Mouse (Mus musculus) embryonic facial prominence, embryonic 13.5 days (tissue): ENCODE measurements at regions not wholly inside any gene's neighbourhood (a gene's known extent, or its start where the extent isn't known, plus 50 kb on each side); places are given as distances from the start of the nearest gene placed in this dataset.

Source experiments
- ATAC-seq: fragments of 200-750 bp; cut with Nextera tagmentation; 2 replicates; pipeline ENCODE4 v1.8.0; 2017; ENCODE audit warnings: low read depth; ENCODE audit not compliant: insufficient number of reproducible peaks, insufficient read depth, low FRiP score, low TSS enrichment
- H3K27ac ChIP-seq: fragments of 300-500 bp; sonication (generic); 2 replicates; pipeline ENCODE4 v1.5.1; 2015; ENCODE audit warnings: moderate library complexity, mild to moderate bottlenecking, inconsistent platforms
- H3K27me3 ChIP-seq: fragments of 300-500 bp; sonication (generic); 2 replicates; pipeline ENCODE4 v1.6.1; 2015; ENCODE audit warnings: mild to moderate bottlenecking, inconsistent platforms
- H3K36me3 ChIP-seq: fragments of 300-500 bp; sonication (generic); 2 replicates; pipeline ENCODE4 v1.6.1; 2015; ENCODE audit warnings: mild to moderate bottlenecking, inconsistent platforms
- H3K4me1 ChIP-seq: fragments of 300-500 bp; sonication (generic); 2 replicates; pipeline ENCODE4 v1.6.1; 2015; ENCODE audit warnings: inconsistent platforms
- H3K4me2 ChIP-seq: fragments of 300-500 bp; sonication (generic); 2 replicates; pipeline ENCODE4 v1.6.1; 2015; ENCODE audit warnings: moderate library complexity, mild to moderate bottlenecking, inconsistent platforms
- H3K4me3 ChIP-seq: fragments of 300-500 bp; sonication (generic); 2 replicates; pipeline ENCODE4 v1.5.1; 2015; ENCODE audit warnings: mild to moderate bottlenecking, inconsistent platforms
- H3K9ac ChIP-seq: fragments of 300-500 bp; sonication (generic); 2 replicates; pipeline ENCODE4 v1.6.1; 2015; ENCODE audit warnings: mild to moderate bottlenecking, inconsistent platforms
- H3K9me3 ChIP-seq: fragments of 300-500 bp; sonication (generic); 2 replicates; pipeline ENCODE4 v1.6.1; 2016; ENCODE audit warnings: inconsistent platforms
- WGBS: fragments of 180-500 bp; shearing (Covaris S2); methylation state at CpG from one replicate; pipeline ENCODE4 v1.1.7; 2015; ENCODE audit warnings: mixed read lengths; 5-methylcytosine and 5-hydroxymethylcytosine counted together

GRCm38 (mm10) chr13:46222031-46222430 lies 51.5 kb upstream of the Stmnd1 start:
- Histone ChIP-seq H3K4me3 (no peak overlapping the region), H3K27ac (peak overlapping the region; percentile 34; the same call in 1 of the 2 replicates), H3K36me3 (no peaks in the 10 kb centered on the region), H3K27me3 (no peaks in the 10 kb centered on the region), H3K4me1 (peaks cover 37% of the 10 kb centered on the region), H3K9ac (no peak overlapping the region), H3K4me2 (no peak overlapping the region), H3K9me3 (no peaks in the 10 kb centered on the region)
- ATAC-seq, result no peak
- 63% methylated on average over 7 of the region's 7 CpGs for WGBS

- no peaks in the 10 kb centered on the region for H3K9me3 ChIP-seq
- ATAC-seq, result no peak
- WGBS, result 41% methylated on average over 20 of the region's 20 CpGs
Measured at GRCm38 (mm10) chr13:46218101-46218701, 55.3 kb upstream of the Stmnd1 start.

GRCm38 (mm10) chr13:46216954-46217838 lies 56.3 kb upstream of the Stmnd1 start:
- H3K4me2 ChIP-seq, result peak overlapping the region; percentile 56
- ATAC-seq, result no peak
- peaks cover 36% of the 10 kb centered on the region for H3K4me1 ChIP-seq
- no peaks in the 10 kb centered on the region for H3K36me3 ChIP-seq
- no peaks in the 10 kb centered on the region for H3K9me3 ChIP-seq
- 41% methylated on average over 9 of the region's 9 CpGs for WGBS
- no peaks in the 10 kb centered on the region for H3K27me3 ChIP-seq
- H3K9ac ChIP-seq, result no peak overlapping the region
- H3K4me3 ChIP-seq, result no peak overlapping the region
- peak overlapping the region; percentile 40 for H3K27ac ChIP-seq

More at GRCm38 (mm10) chr13:46218101-46218701, 55.3 kb upstream of the Stmnd1 start:
- Histone ChIP-seq H3K36me3 (no peaks in the 10 kb centered on the region), H3K4me1 (peaks cover 42% of the 10 kb centered on the region), H3K27me3 (no peaks in the 10 kb centered on the region), H3K9ac (no peak overlapping the region), H3K4me2 (peak overlapping the region; percentile 56), H3K27ac (peak overlapping the region; percentile 62), H3K4me3 (peak overlapping the region; percentile 24)

- Histone ChIP-seq H3K27ac (no peak overlapping the region), H3K9ac (no peak overlapping the region), H3K4me1 (peaks cover 12% of the 10 kb centered on the region), H3K9me3 (no peaks in the 10 kb centered on the region), H3K27me3 (no peaks in the 10 kb centered on the region), H3K4me2 (no peak overlapping the region), H3K4me3 (no peak overlapping the region), H3K36me3 (no peaks in the 10 kb centered on the region)
- ATAC-seq, result no peak
- WGBS, result 65% methylated on average over 3 of the region's 3 CpGs
Measured at GRCm38 (mm10) chr13:46203551-46203950, 70.0 kb upstream of the Stmnd1 start.

- H3K27me3 ChIP-seq, result no peaks in the 10 kb centered on the region
- no peak overlapping the region for H3K9ac ChIP-seq
- no peaks in the 10 kb centered on the region for H3K36me3 ChIP-seq
- no peak overlapping the region for H3K4me2 ChIP-seq
- H3K27ac ChIP-seq, result no peak overlapping the region
- no peak for ATAC-seq
- peaks cover 12% of the 10 kb centered on the region for H3K4me1 ChIP-seq
- H3K9me3 ChIP-seq, result no peaks in the 10 kb centered on the region
- 92% methylated on average over 6 of the region's 6 CpGs for WGBS
- H3K4me3 ChIP-seq, result no peak overlapping the region
Measured at GRCm38 (mm10) chr13:46202586-46202985, 70.9 kb upstream of the Stmnd1 start.

GRCm38 (mm10) chr13:46201029-46201599 lies 72.4 kb upstream of the Stmnd1 start:
- Histone ChIP-seq H3K27me3 (no peaks in the 10 kb centered on the region), H3K9ac (no peak overlapping the region), H3K27ac (peak overlapping the region; percentile 52; the same call in 1 of the 2 replicates), H3K36me3 (no peaks in the 10 kb centered on the region), H3K4me2 (peak overlapping the region; percentile 12; the same call in 1 of the 2 replicates), H3K4me1 (peaks cover 12% of the 10 kb centered on the region), H3K9me3 (no peaks in the 10 kb centered on the region), H3K4me3 (no peak overlapping the region)
- ATAC-seq, result peak; percentile 64; the same call in 1 of the 2 replicates
- WGBS, result 38% methylated on average over 14 of the region's 14 CpGs

- Histone ChIP-seq H3K27me3 (no peaks in the 10 kb centered on the region), H3K9ac (no peak overlapping the region), H3K36me3 (no peaks in the 10 kb centered on the region), H3K4me1 (no peaks in the 10 kb centered on the region), H3K27ac (no peak overlapping the region), H3K4me3 (no peak overlapping the region), H3K4me2 (no peak overlapping the region), H3K9me3 (no peaks in the 10 kb centered on the region)
- no peak for ATAC-seq
- 72% methylated on average over 1 of the region's 1 CpGs for whole genome bisulfite sequencing
Measured at GRCm38 (mm10) chr13:46193131-46193530, 80.4 kb upstream of the Stmnd1 start.

- no peak overlapping the region for H3K9ac ChIP-seq
- H3K36me3 ChIP-seq, result no peaks in the 10 kb centered on the region
- no peak overlapping the region for H3K4me2 ChIP-seq
- 78% methylated on average over 2 of the region's 2 CpGs for WGBS
- H3K4me3 ChIP-seq, result no peak overlapping the region
- H3K9me3 ChIP-seq, result no peaks in the 10 kb centered on the region
- no peaks in the 10 kb centered on the region for H3K27me3 ChIP-seq
- ATAC-seq, result no peak
- H3K27ac ChIP-seq, result no peak overlapping the region
- no peaks in the 10 kb centered on the region for H3K4me1 ChIP-seq
Measured at GRCm38 (mm10) chr13:46189726-46190125, 83.8 kb upstream of the Stmnd1 start.

- Histone ChIP-seq H3K36me3 (no peaks in the 10 kb centered on the region), H3K27ac (no peak overlapping the region), H3K4me2 (no peak overlapping the region), H3K4me3 (no peak overlapping the region), H3K4me1 (peaks cover 12% of the 10 kb centered on the region), H3K9ac (no peak overlapping the region), H3K9me3 (no peaks in the 10 kb centered on the region), H3K27me3 (no peaks in the 10 kb centered on the region)
- 75% methylated on average over 8 of the region's 8 CpGs for WGBS
- ATAC-seq, result no peak
Measured at GRCm38 (mm10) chr13:46182851-46183250, 90.7 kb upstream of the Stmnd1 start.

- H3K36me3 ChIP-seq, result no peaks in the 10 kb centered on the region
- ATAC-seq, result no peak
- H3K4me1 ChIP-seq, result peaks cover 12% of the 10 kb centered on the region
- 49% methylated on average over 12 of the region's 12 CpGs for WGBS
- H3K4me2 ChIP-seq, result peak overlapping the region; percentile 11; the same call in 1 of the 2 replicates
- H3K27ac ChIP-seq, result no peak overlapping the region
- H3K9ac ChIP-seq, result no peak overlapping the region
- no peaks in the 10 kb centered on the region for H3K27me3 ChIP-seq
- no peak overlapping the region for H3K4me3 ChIP-seq
- no peaks in the 10 kb centered on the region for H3K9me3 ChIP-seq
Measured at GRCm38 (mm10) chr13:46180606-46181133, 92.9 kb upstream of the Stmnd1 start.

- H3K27me3 ChIP-seq, result no peaks in the 10 kb centered on the region
- no peaks in the 10 kb centered on the region for H3K9me3 ChIP-seq
- WGBS, result 87% methylated on average over 3 of the region's 3 CpGs
- ATAC-seq, result no peak
- H3K27ac ChIP-seq, result no peak overlapping the region
- no peak overlapping the region for H3K9ac ChIP-seq
- H3K4me3 ChIP-seq, result no peak overlapping the region
- H3K36me3 ChIP-seq, result no peaks in the 10 kb centered on the region
- peaks cover 12% of the 10 kb centered on the region for H3K4me1 ChIP-seq
- H3K4me2 ChIP-seq, result no peak overlapping the region
Measured at GRCm38 (mm10) chr13:46179916-46180315, 93.6 kb upstream of the Stmnd1 start.
